Mouse (Mus musculus) small intestine, adult 2 months (tissue): ENCODE measurements at regions not wholly inside any gene's neighbourhood (a gene's known extent, or its start where the extent isn't known, plus 50 kb on each side); places are given as distances from the start of the nearest gene placed in this dataset.

Experiments
- H3K27ac ChIP-seq: fragments of 200-500 bp; 2 replicates; pipeline ENCODE4 v1.5.1; 2012; ENCODE audit warnings: low read depth, low read length, control low read depth, inconsistent platforms; ENCODE audit not compliant: insufficient read depth
- H3K27me3 ChIP-seq: fragments of 200-500 bp; 2 replicates; pipeline ENCODE4 v1.6.1; 2012; ENCODE audit warnings: mild to moderate bottlenecking, moderate library complexity, low read length, inconsistent platforms; ENCODE audit not compliant: control insufficient read depth, insufficient read depth
- H3K36me3 ChIP-seq: fragments of 200-500 bp; 2 replicates; pipeline ENCODE4 v1.6.1; 2012; ENCODE audit warnings: mild to moderate bottlenecking, low read length, control low read depth, inconsistent platforms; ENCODE audit not compliant: control insufficient read depth, insufficient read depth
- H3K4me1 ChIP-seq: fragments of 200-500 bp; 2 replicates; pipeline ENCODE4 v1.6.1; 2012; ENCODE audit warnings: low read length, inconsistent platforms, mixed read lengths; ENCODE audit not compliant: control insufficient read depth, insufficient read depth, insufficient read length
- H3K4me3 ChIP-seq: fragments of 200-500 bp; 2 replicates; pipeline ENCODE4 v1.5.1; 2012; ENCODE audit warnings: low read depth, mild to moderate bottlenecking, control low read depth, inconsistent platforms, low read length, moderate library complexity
- CTCF ChIP-seq: fragments of 200-500 bp; IDR thresholded peaks from 2 replicates; pipeline ENCODE4 v1.5.1; 2012; ENCODE audit warnings: low read depth, mild to moderate bottlenecking, control low read depth, inconsistent platforms, low read length, moderate library complexity, mixed read lengths; ENCODE audit not compliant: insufficient replicate concordance, insufficient read length; ENCODE audit errors: extremely low read depth
- POLR2A ChIP-seq: fragments of 200-500 bp; IDR thresholded peaks from 2 replicates; pipeline ENCODE4 v1.6.1; 2012; ENCODE audit warnings: low read depth, mild to moderate bottlenecking, control low read depth, inconsistent platforms, low read length, moderate library complexity
- WGBS: fragments of 180-500 bp; shearing (Covaris S2); methylation state at CpG from one replicate; pipeline ENCODE4 v1.1.7; 2018; 5-methylcytosine and 5-hydroxymethylcytosine counted together

DNA sequence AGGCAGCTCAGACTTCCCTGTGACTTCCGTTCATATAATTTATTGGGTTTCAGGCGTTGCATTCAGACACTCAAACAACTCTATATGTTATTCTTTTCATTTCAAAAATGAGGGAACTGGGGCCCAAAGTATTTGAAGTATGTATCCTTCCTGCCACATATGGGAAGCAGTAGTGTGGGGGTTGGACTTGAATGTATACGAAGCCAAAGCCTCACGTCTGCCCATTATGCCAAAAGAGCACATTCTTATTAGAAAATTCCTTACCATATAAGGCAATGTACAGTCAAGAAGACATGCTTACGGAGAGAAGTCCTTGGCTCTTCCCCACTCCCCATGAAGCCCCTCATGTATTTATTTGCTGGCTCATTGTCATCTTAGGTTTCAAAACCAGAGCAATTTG is 97.4 kb downstream of the Evx1 start:
- Histone ChIP-seq H3K36me3 (no peaks in the 10 kb centered on the region), H3K4me3 (no peak overlapping the region), H3K27ac (no peak overlapping the region), H3K4me1 (peaks cover 2% of the 10 kb centered on the region; the same call in 1 of the 2 replicates), H3K27me3 (no peaks in the 10 kb centered on the region)
- TF ChIP-seq CTCF: no peak
- TF ChIP-seq POLR2A: no peak
- WGBS: 90% methylated on average over 5 of the region's 5 CpGs

DNA sequence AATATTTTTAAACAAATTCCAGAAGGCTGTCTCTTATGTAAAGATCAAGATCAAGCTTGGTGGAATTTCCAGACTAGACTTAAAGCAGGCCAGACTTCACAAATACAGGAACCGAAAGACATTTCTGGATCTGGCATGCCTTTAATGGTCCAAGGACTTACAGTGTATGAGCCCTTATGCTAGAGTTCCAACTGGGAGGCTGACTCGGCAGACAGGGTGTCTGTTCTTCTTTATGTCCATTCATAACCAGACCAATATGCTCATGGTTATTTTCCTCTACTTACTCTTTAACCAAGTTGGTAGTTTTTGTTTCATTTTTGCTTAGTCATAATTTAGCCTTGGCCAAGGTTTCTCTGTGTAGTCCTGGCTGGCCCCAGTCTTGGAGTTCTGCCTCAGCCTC is 98.0 kb downstream of the Evx1 start:
- WGBS: 87% methylated on average over 2 of the region's 2 CpGs
- Histone ChIP-seq H3K4me1 (peaks cover 2% of the 10 kb centered on the region; the same call in 1 of the 2 replicates), H3K27ac (no peak overlapping the region), H3K36me3 (no peaks in the 10 kb centered on the region), H3K27me3 (no peaks in the 10 kb centered on the region), H3K4me3 (no peak overlapping the region)
- TF ChIP-seq CTCF (no peak), POLR2A (no peak)

GRCm38 (mm10) chr6:52413639-52414038 is 100.3 kb downstream of the Evx1 start:
- no peaks in the 10 kb centered on the region for H3K27me3 ChIP-seq
- TF ChIP-seq POLR2A: no peak
- TF ChIP-seq CTCF: no peak
- 95% methylated on average over 4 of the region's 4 CpGs for WGBS
- H3K4me1 ChIP-seq: peaks cover 2% of the 10 kb centered on the region; the same call in 1 of the 2 replicates
- H3K4me3 ChIP-seq: no peak overlapping the region
- H3K36me3 ChIP-seq: no peaks in the 10 kb centered on the region
- H3K27ac ChIP-seq: no peak overlapping the region

DNA sequence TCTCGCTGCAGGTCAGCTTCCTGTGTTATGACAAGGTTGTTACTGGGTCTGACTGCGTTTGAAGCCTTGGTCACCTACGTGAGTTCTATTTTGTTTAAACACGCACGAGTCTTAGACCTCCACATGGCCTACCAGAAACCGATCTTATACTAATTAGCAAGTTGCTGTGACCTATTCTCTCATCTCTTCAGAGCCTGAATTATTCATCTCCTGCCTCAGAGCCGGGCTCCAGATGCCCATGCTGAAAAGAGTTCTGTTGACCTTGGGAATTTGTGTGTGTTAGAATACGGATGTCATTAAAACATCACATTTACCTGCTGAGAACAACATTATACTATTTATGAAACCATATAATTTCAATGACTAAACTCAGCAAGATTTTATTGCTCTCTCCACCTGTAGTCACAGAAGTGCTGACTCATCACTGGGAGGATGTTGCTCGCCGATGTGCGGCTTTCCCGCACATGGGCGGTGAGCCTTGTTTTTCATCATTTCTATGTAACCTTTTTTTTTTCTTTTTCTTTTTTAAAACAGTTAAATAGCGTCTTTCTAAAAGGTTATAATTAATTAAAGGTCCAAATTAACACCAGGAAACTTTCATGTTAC is 102.1 kb downstream of the Evx1 start:
- Histone ChIP-seq H3K4me1 (peaks cover under 1% of the 10 kb centered on the region; the same call in 1 of the 2 replicates), H3K27ac (no peak overlapping the region), H3K4me3 (no peak overlapping the region), H3K27me3 (no peaks in the 10 kb centered on the region), H3K36me3 (no peaks in the 10 kb centered on the region)
- TF ChIP-seq POLR2A (no peak), CTCF (no peak)
- 86% methylated on average over 14 of the region's 14 CpGs for WGBS

DNA sequence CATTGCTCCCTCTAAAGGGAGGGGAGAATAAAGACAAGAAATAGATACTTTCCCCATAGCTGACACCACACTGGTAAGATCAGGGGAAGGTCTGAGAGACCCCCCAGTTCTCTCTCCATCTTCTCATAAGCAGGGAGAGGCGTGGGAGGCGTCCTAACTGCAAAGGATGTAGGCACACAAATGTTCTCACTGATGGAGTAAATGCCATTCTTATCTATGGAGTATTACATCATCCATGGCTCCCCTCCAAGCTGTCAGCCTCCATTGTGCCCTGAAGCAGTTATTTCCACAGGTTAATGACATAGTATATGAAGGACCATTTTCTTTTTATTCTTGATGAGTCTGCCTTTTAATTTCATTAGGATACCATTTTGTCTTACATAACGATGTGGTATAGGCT is 103.2 kb downstream of the Evx1 start:
- Histone ChIP-seq H3K36me3 (no peaks in the 10 kb centered on the region), H3K27ac (no peak overlapping the region), H3K4me1 (no peaks in the 10 kb centered on the region; the same call in 1 of the 2 replicates), H3K27me3 (no peaks in the 10 kb centered on the region), H3K4me3 (no peak overlapping the region)
- WGBS: 37% methylated on average over 3 of the region's 3 CpGs
- TF ChIP-seq POLR2A: no peak
- TF ChIP-seq CTCF: no peak

GRCm38 (mm10) chr6:52417439-52418124 is 104.3 kb downstream of the Evx1 start:
- no peak overlapping the region for H3K27ac ChIP-seq
- H3K4me3 ChIP-seq: no peak overlapping the region
- no peaks in the 10 kb centered on the region; the same call in 1 of the 2 replicates for H3K4me1 ChIP-seq
- no peak for TF ChIP-seq POLR2A
- TF ChIP-seq CTCF: no peak
- WGBS: 24% methylated on average over 10 of the region's 10 CpGs
- no peaks in the 10 kb centered on the region for H3K36me3 ChIP-seq
- H3K27me3 ChIP-seq: no peaks in the 10 kb centered on the region

DNA sequence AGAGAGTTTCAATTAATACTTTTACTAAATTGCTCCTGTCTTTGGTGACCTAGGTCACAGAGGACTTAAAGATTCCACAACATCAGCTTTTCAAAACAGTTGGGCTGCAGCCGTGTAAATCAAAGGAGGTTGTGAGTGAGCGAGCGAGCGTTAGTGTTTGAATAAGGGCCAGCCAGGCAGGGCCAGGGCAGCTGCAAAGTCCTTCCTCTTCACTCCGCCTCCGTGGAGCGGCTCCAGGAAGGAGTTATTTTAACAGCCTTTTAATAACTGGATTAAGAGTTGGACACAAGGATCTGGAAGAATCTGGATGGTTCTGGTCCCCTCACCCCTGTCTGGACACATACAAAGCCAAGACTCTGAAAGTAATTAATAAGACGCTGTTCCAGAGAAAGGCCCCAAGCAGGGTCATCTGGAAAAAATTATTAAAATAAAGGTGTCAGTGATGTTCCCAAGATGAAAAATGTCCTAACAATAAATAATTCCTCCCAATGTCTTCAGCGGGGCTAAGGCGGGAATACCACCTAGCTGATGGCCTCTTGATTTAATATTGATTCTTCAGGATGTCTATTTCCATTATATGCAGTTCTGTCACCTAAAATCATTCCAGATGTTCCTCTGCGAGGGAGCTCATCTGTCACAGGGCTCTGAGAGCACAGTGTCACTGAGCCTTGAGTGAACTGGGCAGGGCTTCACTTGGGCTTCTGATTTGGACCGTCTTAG is 105.3 kb downstream of the Evx1 start:
- WGBS: 30% methylated on average over 12 of the region's 12 CpGs
- Histone ChIP-seq H3K27me3 (no peaks in the 10 kb centered on the region), H3K27ac (no peak overlapping the region), H3K4me3 (no peak overlapping the region), H3K36me3 (no peaks in the 10 kb centered on the region), H3K4me1 (peaks cover 1% of the 10 kb centered on the region; the same call in 1 of the 2 replicates)
- TF ChIP-seq POLR2A: no peak
- no peak for TF ChIP-seq CTCF
